Mouse (Mus musculus) liver, adult (tissue): ENCODE measurements around the gene Neurl4.

Experiments used
- GATA4 ChIP-seq: IDR thresholded peaks from 2 replicates; pipeline ENCODE4 v1.6.1; 2014; ENCODE audit warnings: mild to moderate bottlenecking, low read length; ENCODE audit not compliant: insufficient replicate concordance

The Neurl4 gene

GRCm38 (mm10) chr11:69900471-69901405, at the start of gene Neurl4, which contains the start of gene 2810408A11Rik:
Gene Neurl4 (plus strand): TSS chr11:69901072.
Gene 2810408A11Rik (minus strand): TSS chr11:69900987.
- no peak for TF ChIP-seq GATA4

DNA sequence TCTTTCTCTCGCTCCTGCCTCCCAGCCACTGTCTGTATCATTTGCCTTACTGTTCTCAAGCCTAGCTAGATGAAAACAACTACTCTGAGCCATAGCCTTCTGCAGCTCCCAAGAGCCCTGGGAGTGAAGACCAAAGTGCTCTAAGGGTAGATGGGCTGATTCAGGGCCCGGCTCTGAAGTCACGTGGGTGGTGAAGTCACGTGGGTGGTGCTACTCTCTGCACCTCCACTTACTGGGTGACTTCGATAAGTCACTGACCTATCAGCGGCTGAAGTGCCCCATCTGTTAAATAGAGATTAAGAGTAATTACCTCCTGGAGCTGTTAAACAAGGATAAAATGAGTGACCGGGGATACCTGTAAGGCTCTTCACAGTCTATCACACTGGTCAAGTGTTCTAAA, 46.9 kb upstream of the Neurl4 start:
- TF ChIP-seq GATA4: no peak

GRCm38 (mm10) chr11:69854680-69855079, 46.2 kb upstream of the Neurl4 start:
- no peak for TF ChIP-seq GATA4

DNA sequence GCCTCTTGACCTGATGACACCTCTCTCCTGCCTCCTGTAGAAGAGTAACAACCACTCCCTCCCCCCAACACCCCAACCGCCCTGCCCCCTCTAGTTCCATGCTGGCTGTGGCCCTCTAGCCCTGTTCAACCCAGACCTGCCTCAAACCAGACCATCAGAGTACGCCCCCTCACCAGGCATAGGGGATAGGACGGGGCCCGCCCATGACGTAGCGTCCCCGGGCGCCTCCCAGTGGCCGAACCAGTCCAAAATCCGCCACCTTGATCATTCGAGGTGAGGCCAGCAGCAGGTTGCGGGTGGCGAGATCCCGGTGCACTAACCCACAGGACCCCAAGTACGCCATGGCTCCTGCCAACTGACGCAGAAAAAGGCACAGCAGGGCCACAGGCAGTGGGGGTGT, 45.5 kb upstream of the Neurl4 start:
- no peak for TF ChIP-seq GATA4

GRCm38 (mm10) chr11:69858113-69858998, 42.5 kb upstream of the Neurl4 start, which contains the start of gene Tnk1:
Gene Tnk1 (minus strand): TSS chr11:69858730.
- TF ChIP-seq GATA4: no peak

- no peak for TF ChIP-seq GATA4
These were observed 36.6 kb upstream of the Neurl4 start for GRCm38 (mm10) chr11:69864138-69864860.

DNA sequence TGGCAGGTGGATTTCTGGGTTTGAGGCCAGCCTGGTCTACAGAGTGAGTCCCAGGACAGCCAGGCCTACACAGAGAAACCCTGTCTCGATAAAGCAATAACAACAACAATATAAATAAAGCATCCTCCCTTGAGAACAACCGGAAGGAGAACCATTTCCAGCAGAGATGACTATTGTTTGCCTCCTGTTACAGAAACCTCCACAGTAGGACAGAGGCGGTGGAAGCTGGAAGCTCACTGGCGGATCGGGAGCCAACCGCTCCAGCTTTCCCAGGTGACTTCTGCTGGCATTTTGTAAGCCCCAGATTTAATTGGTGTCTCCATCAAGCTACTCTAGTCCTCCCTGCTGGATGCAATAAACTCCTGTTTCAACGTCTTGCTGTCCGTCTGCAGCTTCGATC, 35.3 kb upstream of the Neurl4 start:
- no peak for TF ChIP-seq GATA4

GRCm38 (mm10) chr11:69867335-69867734, 33.5 kb upstream of the Neurl4 start:
- TF ChIP-seq GATA4: no peak

DNA sequence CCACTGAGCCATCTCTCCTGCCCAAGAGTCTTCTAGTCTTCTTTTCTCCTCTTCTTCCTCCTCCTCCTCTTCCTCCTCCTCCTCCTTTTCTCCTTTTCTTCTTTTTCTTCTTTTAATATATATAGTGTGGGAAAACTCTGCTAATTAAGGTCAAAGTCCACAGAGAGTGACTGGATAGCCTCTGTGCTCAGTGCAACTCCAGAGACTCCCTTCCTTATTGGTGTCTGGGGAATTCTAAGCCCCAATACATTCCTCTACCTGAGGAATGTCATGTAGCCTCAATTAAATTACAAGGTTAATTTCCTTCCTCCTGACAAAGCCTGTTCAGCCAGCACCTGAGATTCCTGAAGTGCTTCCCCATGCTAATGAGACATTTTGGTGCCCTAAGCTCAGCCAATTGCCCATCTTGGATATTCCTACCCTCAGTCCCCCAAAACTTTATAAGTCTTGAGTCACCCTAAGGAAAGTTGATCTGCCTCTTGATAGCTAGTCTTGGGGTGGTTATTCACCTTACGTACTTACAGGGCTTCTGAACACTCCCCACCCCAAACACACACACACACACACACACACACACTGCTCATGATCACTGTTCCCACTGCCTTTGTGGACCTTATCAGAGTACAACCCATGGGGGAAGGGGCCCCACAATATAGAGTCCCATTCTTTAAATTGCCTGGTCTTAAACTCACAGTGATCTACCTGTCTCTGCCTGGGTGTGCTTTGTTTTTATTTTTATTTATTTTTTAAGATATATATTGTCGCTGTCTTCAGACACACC, 30.4 kb upstream of the Neurl4 start:
- TF ChIP-seq GATA4: no peak

GRCm38 (mm10) chr11:69871822-69872221, 29.1 kb upstream of the Neurl4 start:
- no peak for TF ChIP-seq GATA4

- TF ChIP-seq GATA4: no peak
These were observed 28.4 kb upstream of the Neurl4 start for GRCm38 (mm10) chr11:69872451-69872850.

DNA sequence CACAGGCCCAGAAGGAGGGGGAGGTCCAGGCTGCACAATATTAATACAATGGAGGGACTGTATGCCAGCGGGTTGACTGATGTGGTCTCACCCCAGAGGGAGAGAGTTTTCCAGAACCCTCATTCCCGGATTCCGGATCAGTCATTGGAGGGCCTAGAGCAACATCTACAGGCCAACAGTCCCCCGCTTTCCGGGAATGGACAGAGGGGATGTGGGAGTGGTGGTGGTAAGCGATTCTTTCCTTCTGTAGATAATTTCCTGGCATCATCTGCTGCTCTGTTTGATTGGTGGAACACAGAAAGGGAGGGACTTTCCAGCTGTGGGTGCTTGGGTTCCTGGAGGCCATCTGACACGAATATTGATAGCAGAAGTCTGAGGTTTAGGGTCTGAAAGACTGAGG, 24.7 kb upstream of the Neurl4 start:
- TF ChIP-seq GATA4: peak; percentile 9; the same call in 1 of the 2 replicates

- TF ChIP-seq GATA4: no peak
These were observed 24.0 kb upstream of the Neurl4 start for GRCm38 (mm10) chr11:69876867-69877266.

DNA sequence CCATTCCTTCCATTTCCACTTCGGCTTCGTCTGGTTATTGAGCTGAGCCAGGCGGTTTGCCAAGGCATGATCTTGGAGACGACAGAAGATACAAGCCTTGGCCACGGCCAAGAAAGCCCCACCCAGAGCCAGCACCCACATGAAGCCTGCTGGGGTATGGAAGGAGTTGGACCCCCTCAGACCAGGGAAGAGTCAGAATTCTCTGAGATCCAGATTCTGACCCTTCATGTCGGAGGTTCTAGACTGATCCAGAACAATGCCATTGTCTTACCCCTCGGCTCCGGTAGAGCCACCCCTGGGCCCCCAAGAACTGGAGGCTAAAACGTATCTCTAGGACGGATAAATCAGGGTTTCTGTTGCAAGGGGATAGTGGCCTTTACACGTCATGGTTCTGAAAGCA, 23.0 kb upstream of the Neurl4 start, which contains the start of gene Tmem95:
Gene Tmem95 (minus strand): TSS at position 141 of the 400 bp plus-strand sequence.
- no peak for TF ChIP-seq GATA4
